Mouse (Mus musculus) erythroblast, adult 5-6 weeks (primary cell): ENCODE measurements around the gene Gm11084. TPM values are rescaled to one million over a fixed set of nuclear protein-coding genes. Genes with fewer than 3 reads are reported as not detected.
"Not testable (repeated sequence)": the region's sequence is repeated elsewhere in the genome, so short reads cannot be mapped to it uniquely, and the experiment has no call there.

ENCODE experiments used
- ATAC-seq: replicated peaks from 2 replicates; pipeline ENCODE4 v1.8.0; 2016; ENCODE audit warnings: moderate number of reproducible peaks, mild to moderate bottlenecking, moderate TSS enrichment, inconsistent platforms; ENCODE audit not compliant: poor library complexity, low FRiP score, severe bottlenecking
- total RNA-seq, 2 experiments: library from RNA; stranded (forward) in 1 of 2; stranded (reverse) in 1 of 2; fragments of 150-400 nt in 1 of 2; fragments of 200-764, 138-1000 nt in 1 of 2; gene quantifications; 2 replicates each; pipeline versions ENCODE4 v1.2.3 to v1.2.4; 2015 to 2017; ENCODE audit warnings: low replicate concordance in 2 of 2

Gene Gm11084
- total RNA-seq (2015; ENCODE audit: low replicate concordance) (not detected in 2 replicates), total RNA-seq (2017; ENCODE audit: low replicate concordance) (not detected in 2 replicates)

GRCm38 (mm10) chr2:72986616-72987015 is at the start of gene Gm11084:
Gene Gm11084 (minus strand): TSS chr2:72986716.
- ATAC-seq, result no peak

- ATAC-seq, result 0 out of 2 replicates have a peak, but pooled peaks have one; percentile 48
Measured at GRCm38 (mm10) chr2:73031061-73032055, 44.8 kb upstream of the Gm11084 start.

- no peak for ATAC-seq
Measured at GRCm38 (mm10) chr2:73029846-73030245, 43.3 kb upstream of the Gm11084 start.

GRCm38 (mm10) chr2:73028019-73028418 is 41.5 kb upstream of the Gm11084 start:
- peak; percentile 27; the same call in 1 of the 2 replicates for ATAC-seq

- ATAC-seq, result no peak
Measured at GRCm38 (mm10) chr2:73027126-73027525, 40.6 kb upstream of the Gm11084 start.

- ATAC-seq, result peak; percentile 94
Measured at GRCm38 (mm10) chr2:73023803-73024202, 37.3 kb upstream of the Gm11084 start.

- peak; percentile 78 for ATAC-seq
Measured at GRCm38 (mm10) chr2:73021046-73021445, 34.5 kb upstream of the Gm11084 start.

GRCm38 (mm10) chr2:73019371-73020146 is 33.0 kb upstream of the Gm11084 start:
- no peak for ATAC-seq

- not testable (repeated sequence) for ATAC-seq
Measured at GRCm38 (mm10) chr2:73014063-73014462, 27.5 kb upstream of the Gm11084 start.

- peak; percentile 55; the same call in 1 of the 2 replicates for ATAC-seq
Measured at GRCm38 (mm10) chr2:73012636-73013035, 26.1 kb upstream of the Gm11084 start.

- ATAC-seq, result no peak
Measured at GRCm38 (mm10) chr2:73007472-73007871, 21.0 kb upstream of the Gm11084 start.

- no peak for ATAC-seq
Measured at GRCm38 (mm10) chr2:73005611-73006515, 19.3 kb upstream of the Gm11084 start.

GRCm38 (mm10) chr2:73003751-73004717 is 17.5 kb upstream of the Gm11084 start:
- peak; percentile 30; the same call in 1 of the 2 replicates for ATAC-seq

- ATAC-seq, result peak; percentile 42
Measured at GRCm38 (mm10) chr2:73003049-73003448, 16.5 kb upstream of the Gm11084 start.

GRCm38 (mm10) chr2:73002451-73002850 is 15.9 kb upstream of the Gm11084 start:
- ATAC-seq, result peak; percentile 54; the same call in 1 of the 2 replicates

GRCm38 (mm10) chr2:73001994-73002393 is 15.5 kb upstream of the Gm11084 start:
- ATAC-seq, result peak; percentile 66

GRCm38 (mm10) chr2:73000194-73000593 is 13.7 kb upstream of the Gm11084 start:
- ATAC-seq, result no peak

- no peak for ATAC-seq
Measured at GRCm38 (mm10) chr2:72997586-72997985, 11.1 kb upstream of the Gm11084 start.
